Mouse (Mus musculus) embryo, embryonic 11.5 days (tissue): Measurements from ENCODE around the gene Cyp27b1.
"Not testable (repeated sequence)": the region's sequence is repeated elsewhere in the genome, so short reads cannot be mapped to it uniquely, and the experiment has no call there.

Source experiments
- DNase-seq: peaks from one replicate; pipeline ENCODE4 v3.0.0-alpha.2; 2012; ENCODE audit warnings: low read depth, low spot score

Cyp27b1 gene

GRCm38 (mm10) chr10:127069281-127070189 is 21.5 kb downstream of the Cyp27b1 start:
- DNase-seq, result peak; percentile 57

GRCm38 (mm10) chr10:127070190-127071121 is 22.4 kb downstream of the Cyp27b1 start, which contains the start of gene Tspan31:
Gene Tspan31 (minus strand): TSS chr10:127070264.
- peak; percentile 91 for DNase-seq

GRCm38 (mm10) chr10:127071203-127071602 is 23.2 kb downstream of the Cyp27b1 start:
- DNase-seq, result no peak

- DNase-seq, result not testable (repeated sequence)
These were observed 24.2 kb downstream of the Cyp27b1 start for GRCm38 (mm10) chr10:127072270-127072669.

GRCm38 (mm10) chr10:127072969-127073368 is 24.9 kb downstream of the Cyp27b1 start:
- DNase-seq, result not testable (repeated sequence)

GRCm38 (mm10) chr10:127073981-127074380 is 25.9 kb downstream of the Cyp27b1 start:
- no peak for DNase-seq

GRCm38 (mm10) chr10:127075080-127075479 is 27.0 kb downstream of the Cyp27b1 start, which contains the start of gene Agap2:
Gene Agap2 (plus strand): TSS chr10:127075284.
- DNase-seq, result no peak

- DNase-seq, result no peak
These were observed 27.6 kb downstream of the Cyp27b1 start for GRCm38 (mm10) chr10:127075651-127076050.

GRCm38 (mm10) chr10:127076082-127076481 is 28.0 kb downstream of the Cyp27b1 start:
- DNase-seq, result no peak

- DNase-seq, result no peak
These were observed 29.5 kb downstream of the Cyp27b1 start for GRCm38 (mm10) chr10:127077515-127077914.

GRCm38 (mm10) chr10:127078001-127078676 is 30.1 kb downstream of the Cyp27b1 start:
- DNase-seq, result no peak

- DNase-seq, result no peak
These were observed 30.9 kb downstream of the Cyp27b1 start for GRCm38 (mm10) chr10:127078677-127079575.

GRCm38 (mm10) chr10:127079665-127080391 is 31.8 kb downstream of the Cyp27b1 start:
- no peak for DNase-seq

GRCm38 (mm10) chr10:127080901-127081780 is 33.1 kb downstream of the Cyp27b1 start:
- no peak for DNase-seq

GRCm38 (mm10) chr10:127081996-127082620 is 34.1 kb downstream of the Cyp27b1 start:
- no peak for DNase-seq

- no peak for DNase-seq
These were observed 35.4 kb downstream of the Cyp27b1 start for GRCm38 (mm10) chr10:127083292-127083914.

- DNase-seq, result no peak
These were observed 35.9 kb downstream of the Cyp27b1 start for GRCm38 (mm10) chr10:127083915-127084306.

- DNase-seq, result no peak
These were observed 37.0 kb downstream of the Cyp27b1 start for GRCm38 (mm10) chr10:127085052-127085451.
